Mouse (Mus musculus): ENCODE data around the gene Dclk2. TPM values are rescaled to one million over a fixed set of nuclear protein-coding genes. Genes with fewer than 3 reads are reported as not detected.

The Dclk2 gene
- polyA plus RNA-seq, 1 experiment from 2014 or later, result 49.0 TPM

- Histone ChIP-seq H3K27ac (ENCODE audit: low read depth, low read length) (no peak overlapping the region), H3K9me3 (ENCODE audit: control insufficient read depth, low read length) (no peaks in the 10 kb centered on the region), H3K4me2 (ENCODE audit: low read depth, low read length, severe bottlenecking) (no peak overlapping the region), H3K9ac (ENCODE audit: low read length) (no peak overlapping the region), H3K4me3 (ENCODE audit: low read depth, low read length) (no peak overlapping the region), H3K4me1 (replicated peaks; ENCODE audit: control insufficient read depth, insufficient read depth, low read length) (no peaks in the 10 kb centered on the region), H3K27me3 (ENCODE audit: control insufficient read depth, insufficient read depth, low read length) (no peaks in the 10 kb centered on the region), H3K36me3 (ENCODE audit: control insufficient read depth, insufficient read depth, low read length) (no peaks in the 10 kb centered on the region; the same call in 1 of the 2 replicates)
- ATAC-seq (replicated peaks; ENCODE audit: low FRiP score) (no peak), DNase-seq (ENCODE audit: low spot score) (no peak)
- 93% methylated on average over 6 of the region's 6 CpGs for WGBS
Observed at GRCm38 (mm10) chr3:86883985-86884384, 36.7 kb downstream of the Dclk2 start.

DNA sequence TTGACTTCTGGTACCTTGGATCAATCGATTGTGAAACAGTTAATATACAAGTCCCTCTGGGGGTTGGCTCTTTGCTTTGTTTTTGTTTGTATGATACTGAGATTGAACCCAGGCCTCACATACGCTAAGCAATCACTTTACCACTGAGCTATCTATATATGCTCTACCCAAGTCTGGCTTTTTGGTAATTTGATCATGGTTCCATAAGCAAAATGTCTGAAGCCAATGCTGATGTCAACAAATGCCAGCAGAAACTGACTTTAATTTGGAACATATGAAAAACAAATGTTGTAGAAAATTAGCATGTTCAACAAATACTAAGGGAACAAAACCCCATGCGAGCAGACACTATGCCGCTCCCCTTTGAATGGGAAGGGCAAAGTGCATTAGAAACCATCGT lies 44.7 kb downstream of the Dclk2 start:
- DNase-seq (ENCODE audit: low spot score) (no peak), ATAC-seq (replicated peaks; ENCODE audit: low FRiP score) (no peak)
- WGBS, result 66% methylated on average over 5 of the region's 5 CpGs
- Histone ChIP-seq H3K4me1 (replicated peaks; ENCODE audit: control insufficient read depth, insufficient read depth, low read length) (no peaks in the 10 kb centered on the region), H3K9ac (ENCODE audit: low read length) (no peak overlapping the region), H3K27me3 (ENCODE audit: control insufficient read depth, insufficient read depth, low read length) (no peaks in the 10 kb centered on the region), H3K4me2 (ENCODE audit: low read depth, low read length, severe bottlenecking) (no peak overlapping the region), H3K9me3 (ENCODE audit: control insufficient read depth, low read length) (no peaks in the 10 kb centered on the region), H3K4me3 (ENCODE audit: low read depth, low read length) (no peak overlapping the region), H3K36me3 (ENCODE audit: control insufficient read depth, insufficient read depth, low read length) (no peaks in the 10 kb centered on the region), H3K27ac (ENCODE audit: low read depth, low read length) (no peak overlapping the region)

- no peaks in the 10 kb centered on the region for H3K36me3 ChIP-seq (ENCODE audit: control insufficient read depth, insufficient read depth, low read length)
- H3K4me2 ChIP-seq (ENCODE audit: low read depth, low read length, severe bottlenecking), result no peak overlapping the region
- DNase-seq (ENCODE audit: low spot score), result no peak
- ATAC-seq (replicated peaks; ENCODE audit: low FRiP score), result no peak
- no peak overlapping the region for H3K27ac ChIP-seq (ENCODE audit: low read depth, low read length)
- H3K9me3 ChIP-seq (ENCODE audit: control insufficient read depth, low read length), result no peaks in the 10 kb centered on the region
- H3K27me3 ChIP-seq (ENCODE audit: control insufficient read depth, insufficient read depth, low read length), result no peaks in the 10 kb centered on the region
- no peak overlapping the region for H3K4me3 ChIP-seq (ENCODE audit: low read depth, low read length)
- peaks cover 7% of the 10 kb centered on the region for H3K4me1 ChIP-seq (replicated peaks; ENCODE audit: control insufficient read depth, insufficient read depth, low read length)
- 59% methylated on average over 6 of the region's 6 CpGs for WGBS
- no peak overlapping the region for H3K9ac ChIP-seq (ENCODE audit: low read length)
Observed at GRCm38 (mm10) chr3:86873092-86873600, 47.5 kb downstream of the Dclk2 start.

DNA sequence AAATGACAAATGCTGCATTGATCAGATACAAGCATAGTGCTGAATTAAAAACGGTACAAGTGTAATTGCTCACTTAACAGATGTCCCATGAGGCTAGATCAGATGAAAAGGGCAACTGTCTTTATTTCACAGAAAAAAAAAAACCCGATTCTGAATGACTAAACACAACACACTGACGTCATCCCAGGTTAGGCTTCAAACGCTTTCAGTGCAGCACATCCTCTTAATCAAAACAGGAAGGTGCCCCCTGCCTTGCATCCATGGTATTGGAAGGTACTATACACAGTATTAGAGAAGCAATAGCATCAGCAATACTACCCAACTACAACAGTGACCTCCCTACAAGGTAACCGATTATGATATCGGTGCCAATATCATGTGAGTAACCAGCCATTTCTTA lies 49.7 kb downstream of the Dclk2 start:
- no peak overlapping the region for H3K4me3 ChIP-seq (ENCODE audit: low read depth, low read length)
- no peaks in the 10 kb centered on the region for H3K9me3 ChIP-seq (ENCODE audit: control insufficient read depth, low read length)
- H3K4me2 ChIP-seq (ENCODE audit: low read depth, low read length, severe bottlenecking), result no peak overlapping the region
- WGBS, result 64% methylated on average over 6 of the region's 6 CpGs
- H3K9ac ChIP-seq (ENCODE audit: low read length), result no peak overlapping the region
- peaks cover 7% of the 10 kb centered on the region for H3K4me1 ChIP-seq (replicated peaks; ENCODE audit: control insufficient read depth, insufficient read depth, low read length)
- ATAC-seq (replicated peaks; ENCODE audit: low FRiP score) (no peak), DNase-seq (ENCODE audit: low spot score) (no peak)
- no peaks in the 10 kb centered on the region for H3K36me3 ChIP-seq (ENCODE audit: control insufficient read depth, insufficient read depth, low read length)
- H3K27me3 ChIP-seq (ENCODE audit: control insufficient read depth, insufficient read depth, low read length), result no peaks in the 10 kb centered on the region
- H3K27ac ChIP-seq (ENCODE audit: low read depth, low read length), result peak overlapping the region; percentile 18; the same call in 1 of the 2 replicates

- Histone ChIP-seq H3K4me2 (ENCODE audit: low read depth, low read length, severe bottlenecking) (no peak overlapping the region), H3K27ac (ENCODE audit: low read depth, low read length) (peak overlapping the region; percentile 18; the same call in 1 of the 2 replicates), H3K9ac (ENCODE audit: low read length) (no peak overlapping the region), H3K27me3 (ENCODE audit: control insufficient read depth, insufficient read depth, low read length) (no peaks in the 10 kb centered on the region), H3K4me1 (replicated peaks; ENCODE audit: control insufficient read depth, insufficient read depth, low read length) (peaks cover 7% of the 10 kb centered on the region), H3K36me3 (ENCODE audit: control insufficient read depth, insufficient read depth, low read length) (no peaks in the 10 kb centered on the region), H3K9me3 (ENCODE audit: control insufficient read depth, low read length) (no peaks in the 10 kb centered on the region), H3K4me3 (ENCODE audit: low read depth, low read length) (no peak overlapping the region)
- DNase-seq (ENCODE audit: low spot score) (no peak), ATAC-seq (replicated peaks; ENCODE audit: low FRiP score) (0 out of 2 replicates have a peak, but pooled peaks have one; percentile 39)
- WGBS, result 33% methylated on average over 3 of the region's 3 CpGs
Observed at GRCm38 (mm10) chr3:86870411-86870810, 50.2 kb downstream of the Dclk2 start.

DNA sequence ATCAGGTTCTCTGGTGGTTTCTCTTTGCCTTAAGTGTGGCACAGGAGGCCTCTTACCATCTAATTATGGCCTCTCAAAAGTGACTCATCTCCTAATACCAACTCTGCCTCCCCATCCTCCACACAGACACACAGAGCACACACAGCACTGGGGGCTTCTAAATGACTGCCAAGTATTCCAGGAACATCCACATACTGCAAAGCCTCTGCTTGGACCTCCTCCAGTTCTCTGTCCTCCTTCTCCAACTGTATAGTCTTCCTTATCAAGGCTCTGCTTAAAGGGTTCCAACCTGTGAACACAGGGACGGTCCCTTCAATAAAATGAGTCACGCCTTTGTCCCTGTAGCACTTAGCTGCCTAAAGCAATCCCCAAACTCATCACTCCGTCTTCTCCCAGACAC lies 51.9 kb downstream of the Dclk2 start:
- H3K36me3 ChIP-seq (ENCODE audit: control insufficient read depth, insufficient read depth, low read length), result no peaks in the 10 kb centered on the region
- WGBS, result 90% methylated on average over 3 of the region's 3 CpGs

DNA sequence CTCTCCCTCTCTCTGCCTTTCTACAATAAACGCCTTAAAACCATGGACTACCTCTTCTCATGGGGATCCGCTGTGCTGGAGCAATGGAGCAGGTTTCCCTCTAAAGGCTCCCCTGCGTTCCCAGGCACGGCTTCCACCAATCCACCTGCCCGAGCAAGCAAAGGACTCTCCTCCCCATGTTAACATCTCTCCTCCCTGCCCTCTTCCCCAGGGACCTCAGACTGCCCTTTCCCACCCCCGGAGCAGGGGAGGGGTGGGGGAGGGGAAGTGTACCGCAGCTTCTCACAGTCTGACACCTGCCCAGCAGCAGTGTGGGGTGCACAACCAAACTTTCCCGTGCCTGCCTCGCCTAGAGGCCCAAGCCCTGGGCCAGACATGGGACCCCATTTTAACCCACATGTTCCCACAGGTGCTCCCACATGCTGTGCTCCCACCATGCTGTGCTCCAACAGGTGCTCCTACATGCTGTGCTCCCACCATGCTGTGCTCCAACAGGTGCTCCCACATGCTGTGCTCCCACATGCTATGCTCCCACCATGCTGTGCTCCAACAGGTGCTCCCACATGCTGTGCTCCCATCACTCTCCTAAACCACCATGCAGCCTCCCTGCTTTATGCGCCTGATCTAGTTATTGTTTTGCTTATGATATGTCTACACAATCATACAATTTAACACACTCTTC lies 57.2 kb downstream of the Dclk2 start:
- 22% methylated on average over 10 of the region's 10 CpGs for WGBS
- peak overlapping the region; percentile 27; the same call in 1 of the 2 replicates for H3K9ac ChIP-seq (ENCODE audit: low read length)
- H3K4me2 ChIP-seq (ENCODE audit: low read depth, low read length, severe bottlenecking), result peak overlapping the region; percentile 33; the same call in 1 of the 2 replicates
- H3K4me3 ChIP-seq (ENCODE audit: low read depth, low read length), result no peak overlapping the region
- H3K36me3 ChIP-seq (ENCODE audit: control insufficient read depth, insufficient read depth, low read length), result no peaks in the 10 kb centered on the region
- ATAC-seq (replicated peaks; ENCODE audit: low FRiP score) (peak; percentile 57), DNase-seq (ENCODE audit: low spot score) (peak; percentile 56)
- peak overlapping the region; percentile 47; the same call in 1 of the 2 replicates for H3K27ac ChIP-seq (ENCODE audit: low read depth, low read length)
- H3K27me3 ChIP-seq (ENCODE audit: control insufficient read depth, insufficient read depth, low read length), result no peaks in the 10 kb centered on the region
- no peaks in the 10 kb centered on the region for H3K9me3 ChIP-seq (ENCODE audit: control insufficient read depth, low read length)
- H3K4me1 ChIP-seq (replicated peaks; ENCODE audit: control insufficient read depth, insufficient read depth, low read length), result peaks cover 12% of the 10 kb centered on the region

More for the DNA sequence above, 51.9 kb downstream of the Dclk2 start:
- Histone ChIP-seq H3K4me1 (replicated peaks; ENCODE audit: control insufficient read depth, insufficient read depth, low read length) (peaks cover 7% of the 10 kb centered on the region), H3K27me3 (ENCODE audit: control insufficient read depth, insufficient read depth, low read length) (no peaks in the 10 kb centered on the region), H3K9me3 (ENCODE audit: control insufficient read depth, low read length) (no peaks in the 10 kb centered on the region), H3K4me2 (ENCODE audit: low read depth, low read length, severe bottlenecking) (no peak overlapping the region), H3K4me3 (ENCODE audit: low read depth, low read length) (no peak overlapping the region), H3K27ac (ENCODE audit: low read depth, low read length) (no peak overlapping the region), H3K9ac (ENCODE audit: low read length) (no peak overlapping the region)
- DNase-seq (ENCODE audit: low spot score), result no peak
- no peak for ATAC-seq (replicated peaks; ENCODE audit: low FRiP score)

DNA sequence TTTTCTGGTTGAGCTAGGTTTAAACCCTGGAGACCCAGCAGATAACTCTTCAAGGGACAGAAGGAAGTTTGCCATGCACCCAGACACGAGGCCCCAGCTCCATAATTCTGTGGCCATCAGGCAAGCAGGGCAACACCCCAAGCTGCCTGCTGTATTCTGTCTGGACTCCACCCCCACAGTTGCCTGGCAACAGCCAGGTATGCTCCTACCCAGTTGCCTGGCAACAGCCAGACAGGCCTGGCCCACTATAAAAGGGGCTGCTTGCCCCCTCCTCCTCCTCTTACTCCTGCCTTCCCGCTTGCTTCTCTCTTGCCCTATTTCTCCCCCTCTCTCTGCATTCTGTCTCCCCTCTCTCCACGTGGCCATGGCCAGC lies 57.7 kb downstream of the Dclk2 start:
- no peak overlapping the region for H3K4me3 ChIP-seq (ENCODE audit: low read depth, low read length)
- no peaks in the 10 kb centered on the region for H3K9me3 ChIP-seq (ENCODE audit: control insufficient read depth, low read length)
- no peaks in the 10 kb centered on the region for H3K27me3 ChIP-seq (ENCODE audit: control insufficient read depth, insufficient read depth, low read length)
- ATAC-seq (replicated peaks; ENCODE audit: low FRiP score) (peak; percentile 91), DNase-seq (ENCODE audit: low spot score) (peak; percentile 85)
- 0 out of 2 replicates have a peak overlapping the region, but pooled peaks have one; percentile 47 for H3K27ac ChIP-seq (ENCODE audit: low read depth, low read length)
- peak overlapping the region; percentile 33; the same call in 1 of the 2 replicates for H3K4me2 ChIP-seq (ENCODE audit: low read depth, low read length, severe bottlenecking)
- H3K9ac ChIP-seq (ENCODE audit: low read length), result no peak overlapping the region
- no peaks in the 10 kb centered on the region for H3K36me3 ChIP-seq (ENCODE audit: control insufficient read depth, insufficient read depth, low read length)
- 6% methylated on average over 3 of the region's 3 CpGs for WGBS
- H3K4me1 ChIP-seq (replicated peaks; ENCODE audit: control insufficient read depth, insufficient read depth, low read length), result peaks cover 13% of the 10 kb centered on the region
